Mouse (Mus musculus) neural tube, embryonic 15.5 days (tissue): Measurements from ENCODE around the gene 4930548H24Rik. TPM values are rescaled to one million over a fixed set of nuclear protein-coding genes. Genes with fewer than 3 reads are reported as not detected.

ENCODE experiments used
- ATAC-seq: fragments of 200-750 bp; cut with Nextera tagmentation; 2 replicates; pipeline ENCODE4 v1.8.0; 2017; ENCODE audit warnings: mild to moderate bottlenecking, moderate TSS enrichment, moderate library complexity; ENCODE audit not compliant: low FRiP score
- H3K27ac ChIP-seq: fragments of 300-500 bp; sonication (generic); replicated peaks from 2 replicates; pipeline ENCODE4 v1.5.1; 2015; ENCODE audit warnings: mild to moderate bottlenecking, inconsistent platforms
- H3K27me3 ChIP-seq: fragments of 300-500 bp; sonication (generic); replicated peaks from 2 replicates; pipeline ENCODE4 v1.6.1; 2015; ENCODE audit warnings: inconsistent platforms
- H3K36me3 ChIP-seq: fragments of 300-500 bp; sonication (generic); 2 replicates; pipeline ENCODE4 v1.6.1; 2015; ENCODE audit warnings: inconsistent platforms
- H3K4me1 ChIP-seq: fragments of 300-500 bp; sonication (generic); 2 replicates; pipeline ENCODE4 v1.6.1; 2015; ENCODE audit warnings: inconsistent platforms
- H3K4me2 ChIP-seq: fragments of 300-500 bp; sonication (generic); 2 replicates; pipeline ENCODE4 v1.6.1; 2015; ENCODE audit warnings: inconsistent platforms, mild to moderate bottlenecking, moderate library complexity
- H3K4me3 ChIP-seq: fragments of 300-500 bp; sonication (generic); replicated peaks from 2 replicates; pipeline ENCODE4 v1.5.1; 2015; ENCODE audit warnings: mild to moderate bottlenecking, inconsistent platforms
- H3K9ac ChIP-seq: fragments of 300-500 bp; sonication (generic); replicated peaks from 2 replicates; pipeline ENCODE4 v1.6.1; 2015; ENCODE audit warnings: mild to moderate bottlenecking, inconsistent platforms
- H3K9me3 ChIP-seq: fragments of 300-500 bp; sonication (generic); replicated peaks from 2 replicates; pipeline ENCODE4 v1.6.1; 2016; ENCODE audit warnings: inconsistent platforms
- WGBS: fragments of 180-500 bp; shearing (Covaris S2); methylation state at CpG from one replicate; pipeline ENCODE4 v1.1.7; 2015; ENCODE audit warnings: mixed read lengths; 5-methylcytosine and 5-hydroxymethylcytosine counted together
- polyA plus RNA-seq: library from polyadenylated mRNA; unstranded; fragments of >200 nt; fragmentation: Nextera tagmentation; extraction: Ambion mirVana; gene quantifications from 2 replicates; pipeline ENCODE4 v1.2.1, GENCODE M21; 2015

4930548H24Rik gene
- polyA plus RNA-seq = not detected in 2 replicates

DNA sequence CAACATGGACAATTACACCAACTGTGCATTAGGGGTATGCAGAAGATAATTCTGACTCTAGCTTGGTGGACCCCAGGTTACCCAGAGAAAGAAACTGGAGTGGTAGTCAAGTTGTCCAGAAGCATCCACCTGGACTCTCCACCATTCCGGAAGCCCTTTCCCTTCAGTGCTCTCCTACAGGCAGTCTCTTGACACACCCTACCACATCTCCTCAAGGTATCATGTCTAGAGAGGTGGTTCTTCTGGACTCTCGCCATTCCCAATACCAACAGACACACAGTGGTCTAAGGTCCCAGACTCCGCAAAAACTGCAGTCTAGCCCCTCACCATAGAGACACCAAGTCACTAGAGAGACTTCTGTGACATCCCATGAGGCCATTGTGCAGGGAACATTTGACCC, at the start of gene 4930548H24Rik:
4930548H24Rik (plus strand) TSS at position 301 of the 400 bp plus-strand sequence.
- no peak within 1 kb of the TSS for H3K4me2 ChIP-seq
- H3K9ac ChIP-seq = no peak within 1 kb of the TSS
- H3K27ac ChIP-seq = no peak within 1 kb of the TSS
- H3K4me1 ChIP-seq = no peaks in the 10 kb centered on the region
- H3K9me3 ChIP-seq = no peaks in the 10 kb centered on the region
- no peak within 1 kb of the TSS for H3K4me3 ChIP-seq
- 97% methylated on average over 3 of the region's 3 CpGs for WGBS
- peaks cover 19% of the 10 kb centered on the region for H3K36me3 ChIP-seq
- no peak for ATAC-seq
- no peaks in the 10 kb centered on the region for H3K27me3 ChIP-seq

GRCm38 (mm10) chr5:31451336-31451735, 34.2 kb upstream of the 4930548H24Rik start:
- H3K4me3 ChIP-seq = 0 out of 2 replicates have a peak overlapping the region, but pooled peaks have one; percentile 58
- no peaks in the 10 kb centered on the region for H3K27me3 ChIP-seq
- H3K9ac ChIP-seq = no peak overlapping the region
- H3K9me3 ChIP-seq = no peaks in the 10 kb centered on the region
- peaks cover 18% of the 10 kb centered on the region for H3K4me1 ChIP-seq
- ATAC-seq = no peak
- H3K4me2 ChIP-seq = peak overlapping the region; percentile 85
- 91% methylated on average over 2 of the region's 2 CpGs for WGBS
- H3K36me3 ChIP-seq = no peaks in the 10 kb centered on the region
- no peak overlapping the region for H3K27ac ChIP-seq

DNA sequence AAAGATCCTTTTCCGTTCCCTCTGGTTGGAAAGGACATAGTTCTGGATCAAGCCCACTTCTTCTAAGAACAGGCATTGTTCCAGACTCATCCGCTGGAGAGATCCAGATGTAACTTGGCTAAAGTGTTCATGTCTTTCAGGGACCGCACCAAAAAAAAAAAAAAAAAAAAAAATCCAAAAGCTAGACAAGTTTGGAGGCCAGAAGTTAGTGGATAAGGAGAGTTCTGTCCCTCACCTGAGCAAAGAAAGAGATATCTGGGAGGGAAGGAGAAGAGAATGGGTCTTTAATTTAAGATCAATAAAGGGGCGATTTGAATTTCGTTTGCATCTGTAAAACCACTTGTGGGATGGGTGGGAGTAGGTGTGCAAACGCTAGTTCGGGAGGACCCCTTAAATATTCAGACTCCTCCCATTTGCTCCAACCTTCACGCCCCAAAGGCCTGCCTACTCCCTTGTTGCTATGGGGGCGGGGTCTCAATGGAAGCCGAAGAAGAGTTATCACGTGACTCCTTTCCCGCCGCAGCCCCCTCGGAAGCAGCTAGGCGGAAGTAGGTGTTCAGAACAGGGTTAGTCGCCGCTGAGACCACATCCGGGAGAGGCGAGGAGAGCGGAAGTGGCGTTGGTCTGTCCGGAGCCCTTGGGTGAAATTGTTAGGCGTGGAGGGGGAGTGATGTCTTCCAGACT, 33.5 kb upstream of the 4930548H24Rik start, which contains the start of gene Zfp512:
Zfp512 (plus strand) TSS at position 554 of the 684 bp plus-strand sequence.
- H3K4me2 ChIP-seq = peak within 1 kb of the TSS; percentile 85
- 7% methylated on average over 23 of the region's 23 CpGs for WGBS
- peak within 1 kb of the TSS; percentile 60 for H3K9ac ChIP-seq
- peak within 1 kb of the TSS; percentile 74 for H3K27ac ChIP-seq
- no peaks in the 10 kb centered on the region for H3K36me3 ChIP-seq
- H3K27me3 ChIP-seq = no peaks in the 10 kb centered on the region
- no peaks in the 10 kb centered on the region for H3K9me3 ChIP-seq
- ATAC-seq = peak; percentile 98
- H3K4me1 ChIP-seq = peaks cover 18% of the 10 kb centered on the region
- H3K4me3 ChIP-seq = peak within 1 kb of the TSS; percentile 58

DNA sequence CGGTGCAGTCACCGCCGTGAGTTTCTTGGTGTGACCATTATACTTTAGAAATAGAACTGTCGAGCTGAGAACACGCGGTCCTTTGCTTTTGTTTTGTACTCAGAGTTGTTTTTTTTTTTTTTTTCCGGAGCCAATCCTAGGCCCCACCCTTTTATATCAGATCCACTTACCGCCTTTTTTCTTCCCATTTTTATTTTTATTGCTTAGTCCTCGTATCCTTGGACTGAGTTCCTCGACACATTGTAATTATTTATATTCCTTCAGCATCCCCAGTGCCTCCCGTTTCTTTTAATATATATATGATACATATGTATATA, 33.0 kb upstream of the 4930548H24Rik start:
- no peak; the same call in 1 of the 2 replicates for ATAC-seq
- Histone ChIP-seq H3K27me3 (no peaks in the 10 kb centered on the region), H3K9ac (peak overlapping the region; percentile 60), H3K4me1 (peaks cover 18% of the 10 kb centered on the region), H3K4me2 (peak overlapping the region; percentile 85), H3K36me3 (no peaks in the 10 kb centered on the region), H3K9me3 (no peaks in the 10 kb centered on the region), H3K27ac (peak overlapping the region; percentile 74), H3K4me3 (peak overlapping the region; percentile 58)
- under 1% methylated on average over 11 of the region's 11 CpGs for WGBS

DNA sequence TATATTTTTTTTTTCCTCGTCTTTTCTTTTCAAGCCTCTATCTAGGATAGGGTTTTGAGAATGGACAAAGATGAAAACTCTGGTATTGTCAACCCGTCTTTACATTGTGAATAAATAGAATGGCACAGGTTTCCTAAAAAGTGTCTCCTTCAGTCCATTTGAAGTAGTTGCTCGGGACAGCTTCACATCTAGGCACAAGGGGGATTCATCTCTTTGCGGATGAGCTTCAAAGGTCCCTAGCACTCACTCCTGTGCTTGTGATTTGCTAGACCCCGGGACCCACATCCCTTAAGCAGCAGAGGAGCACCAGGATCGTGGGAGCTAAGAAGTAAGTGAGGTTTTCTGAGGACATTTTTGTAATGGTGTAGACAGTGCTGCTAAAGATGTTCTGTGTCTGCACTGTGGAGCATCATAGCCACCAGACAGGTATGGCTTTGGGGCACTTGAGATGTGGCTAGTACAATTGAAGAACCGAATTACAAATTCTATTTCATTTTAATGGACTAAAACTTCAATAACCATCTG, 32.6 kb upstream of the 4930548H24Rik start:
- no peak for ATAC-seq
- 13% methylated on average over 7 of the region's 7 CpGs for WGBS
- peak overlapping the region; percentile 41 for H3K27ac ChIP-seq

GRCm38 (mm10) chr5:31467798-31468197, 17.7 kb upstream of the 4930548H24Rik start:
- peaks cover 69% of the 10 kb centered on the region for H3K36me3 ChIP-seq
- no peak for ATAC-seq
- no peak overlapping the region for H3K4me3 ChIP-seq
- H3K9ac ChIP-seq = no peak overlapping the region
- H3K4me1 ChIP-seq = no peaks in the 10 kb centered on the region
- no peaks in the 10 kb centered on the region for H3K9me3 ChIP-seq
- H3K4me2 ChIP-seq = no peak overlapping the region
- H3K27ac ChIP-seq = no peak overlapping the region
- H3K27me3 ChIP-seq = no peaks in the 10 kb centered on the region
- 96% methylated on average over 3 of the region's 3 CpGs for WGBS

More for the DNA sequence above, 32.6 kb upstream of the 4930548H24Rik start:
- Histone ChIP-seq H3K4me3 (peak overlapping the region; percentile 58), H3K4me1 (peaks cover 18% of the 10 kb centered on the region), H3K9me3 (no peaks in the 10 kb centered on the region), H3K36me3 (no peaks in the 10 kb centered on the region), H3K4me2 (peak overlapping the region; percentile 85), H3K9ac (peak overlapping the region; percentile 60), H3K27me3 (no peaks in the 10 kb centered on the region)

DNA sequence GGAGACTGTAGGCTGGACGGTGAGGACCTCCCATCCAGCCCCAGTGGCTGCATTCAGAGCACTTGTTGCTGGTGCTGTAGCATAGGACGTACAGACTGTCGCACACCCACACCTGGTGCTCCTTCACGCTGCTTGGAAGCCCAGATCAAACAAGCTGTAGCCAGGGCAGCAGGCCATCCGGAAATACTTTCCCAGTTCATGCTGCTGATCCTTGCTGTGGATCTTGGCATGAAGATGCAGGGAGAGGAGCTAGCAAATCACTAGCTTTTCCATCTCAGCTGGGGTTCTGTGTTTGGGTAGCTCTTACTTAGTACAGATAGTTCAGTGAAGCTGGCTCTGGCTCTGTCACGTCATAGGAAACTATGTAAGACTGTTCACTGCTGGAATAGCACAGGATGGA, 15.8 kb upstream of the 4930548H24Rik start:
- Histone ChIP-seq H3K36me3 (peaks cover 88% of the 10 kb centered on the region), H3K27me3 (no peaks in the 10 kb centered on the region), H3K4me1 (no peaks in the 10 kb centered on the region), H3K27ac (no peak overlapping the region), H3K9me3 (no peaks in the 10 kb centered on the region), H3K9ac (no peak overlapping the region), H3K4me2 (no peak overlapping the region), H3K4me3 (no peak overlapping the region)
- no peak for ATAC-seq
- WGBS = 91% methylated on average over 6 of the region's 6 CpGs

DNA sequence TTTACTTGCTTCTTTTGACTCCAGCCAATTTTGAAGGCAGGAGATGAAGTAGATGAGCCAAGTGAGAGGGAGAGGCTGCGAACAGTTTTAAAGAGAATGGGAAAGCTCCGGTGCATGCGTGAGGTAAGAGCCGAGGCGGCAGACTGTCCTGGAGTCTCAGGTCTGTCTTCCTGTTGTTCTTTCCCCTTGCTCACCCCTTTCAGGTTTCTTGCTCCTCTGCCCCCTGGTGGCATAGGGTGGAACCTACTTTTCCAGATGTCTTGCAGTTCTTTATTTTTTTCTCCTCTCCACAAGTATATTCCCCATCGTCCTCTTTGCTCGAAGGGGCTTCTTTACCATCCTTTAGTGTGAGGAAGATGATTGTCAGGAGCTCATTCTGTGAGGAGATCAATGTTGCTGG, 15.2 kb upstream of the 4930548H24Rik start:
- H3K36me3 ChIP-seq = peaks cover 90% of the 10 kb centered on the region
- H3K4me3 ChIP-seq = no peak overlapping the region
- H3K27me3 ChIP-seq = no peaks in the 10 kb centered on the region
- no peak overlapping the region for H3K9ac ChIP-seq
- no peak overlapping the region for H3K27ac ChIP-seq
- no peak overlapping the region for H3K4me2 ChIP-seq
- no peaks in the 10 kb centered on the region for H3K9me3 ChIP-seq
- H3K4me1 ChIP-seq = no peaks in the 10 kb centered on the region
- 84% methylated on average over 7 of the region's 7 CpGs for WGBS
- ATAC-seq = no peak

DNA sequence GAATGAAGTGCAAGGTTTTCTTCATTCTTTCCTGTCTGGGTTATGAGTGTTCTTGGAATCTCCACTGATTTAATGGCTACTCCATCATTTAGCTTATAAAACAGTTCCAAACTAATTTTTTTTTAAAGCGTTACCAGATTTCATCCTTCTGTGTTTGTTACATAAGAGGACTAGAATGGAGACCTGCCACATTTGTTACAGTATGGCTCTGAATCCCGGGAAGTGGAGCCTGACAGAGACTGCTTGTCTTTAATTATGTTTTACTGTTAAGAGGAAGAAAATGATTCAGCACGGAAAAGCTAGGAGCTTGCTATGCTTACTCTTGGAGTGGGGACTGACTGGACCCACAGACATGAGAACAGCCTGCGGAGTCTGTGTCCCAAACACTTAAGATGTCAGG, 5.0 kb upstream of the 4930548H24Rik start:
- Histone ChIP-seq H3K36me3 (peaks cover 67% of the 10 kb centered on the region), H3K27ac (no peak overlapping the region), H3K4me1 (no peaks in the 10 kb centered on the region), H3K9ac (no peak overlapping the region), H3K4me2 (no peak overlapping the region), H3K27me3 (no peaks in the 10 kb centered on the region), H3K9me3 (no peaks in the 10 kb centered on the region), H3K4me3 (no peak overlapping the region)
- WGBS = 91% methylated on average over 4 of the region's 4 CpGs
- no peak for ATAC-seq

- H3K4me2 ChIP-seq = no peak overlapping the region
- H3K27ac ChIP-seq = no peak overlapping the region
- no peaks in the 10 kb centered on the region for H3K9me3 ChIP-seq
- ATAC-seq = no peak
- H3K36me3 ChIP-seq = no peaks in the 10 kb centered on the region; the same call in 1 of the 2 replicates
- 96% methylated on average over 3 of the region's 3 CpGs for WGBS
- H3K4me1 ChIP-seq = no peaks in the 10 kb centered on the region
- no peak overlapping the region for H3K9ac ChIP-seq
- 0 out of 2 replicates have a peak, but pooled peaks cover 2% of the 10 kb centered on the region for H3K27me3 ChIP-seq
- H3K4me3 ChIP-seq = no peak overlapping the region
Observed at GRCm38 (mm10) chr5:31487889-31488288, 2.3 kb downstream of the 4930548H24Rik start.

DNA sequence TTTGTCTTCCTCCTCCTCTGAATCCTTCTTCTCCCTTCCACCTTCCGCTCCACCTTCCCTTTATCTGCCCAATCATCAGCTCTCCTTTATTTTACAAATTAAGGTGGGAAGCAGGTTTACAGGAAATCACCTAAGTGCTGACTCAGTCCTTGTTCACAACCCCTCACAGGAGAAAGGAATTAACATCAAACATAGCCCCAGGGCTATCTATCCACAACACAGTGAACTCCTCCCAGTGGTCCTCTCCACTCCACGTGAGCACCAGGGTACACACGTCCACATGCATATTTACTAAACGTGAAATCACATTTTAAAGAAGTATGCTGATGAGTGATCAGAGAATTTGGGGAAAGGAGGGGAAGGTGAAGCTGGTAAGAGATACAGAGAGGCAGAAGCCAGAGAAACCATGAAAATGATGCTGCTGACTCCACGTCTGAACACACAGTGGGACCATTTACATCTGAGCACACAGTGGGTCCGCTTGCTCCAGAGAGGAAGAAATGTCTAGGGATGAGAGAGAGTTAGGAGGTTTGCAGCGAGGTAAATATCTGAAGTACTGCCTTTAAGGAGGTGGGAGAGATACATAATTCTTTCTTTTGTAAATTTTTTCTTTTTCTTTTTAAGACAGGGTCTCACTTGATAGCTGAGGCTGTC, 3.7 kb downstream of the 4930548H24Rik start:
- H3K36me3 ChIP-seq = no peaks in the 10 kb centered on the region; the same call in 1 of the 2 replicates
- 81% methylated on average over 7 of the region's 7 CpGs for WGBS

GRCm38 (mm10) chr5:31492031-31492430, 6.5 kb downstream of the 4930548H24Rik start:
- no peak for ATAC-seq
- H3K27me3 ChIP-seq = 0 out of 2 replicates have a peak, but pooled peaks cover 2% of the 10 kb centered on the region
- 77% methylated on average over 1 of the region's 1 CpGs for WGBS
- no peak overlapping the region for H3K9ac ChIP-seq
- H3K4me3 ChIP-seq = no peak overlapping the region
- H3K4me1 ChIP-seq = peaks cover 15% of the 10 kb centered on the region
- no peaks in the 10 kb centered on the region for H3K9me3 ChIP-seq
- no peak overlapping the region for H3K27ac ChIP-seq
- peaks cover 7% of the 10 kb centered on the region for H3K36me3 ChIP-seq
- H3K4me2 ChIP-seq = no peak overlapping the region

More for the DNA sequence above, 3.7 kb downstream of the 4930548H24Rik start:
- Histone ChIP-seq H3K9me3 (no peaks in the 10 kb centered on the region), H3K4me2 (no peak overlapping the region), H3K27me3 (0 out of 2 replicates have a peak, but pooled peaks cover 2% of the 10 kb centered on the region), H3K4me1 (peaks cover 3% of the 10 kb centered on the region), H3K9ac (no peak overlapping the region), H3K27ac (no peak overlapping the region), H3K4me3 (no peak overlapping the region)
- no peak for ATAC-seq
